In the genomic region with DNA sequence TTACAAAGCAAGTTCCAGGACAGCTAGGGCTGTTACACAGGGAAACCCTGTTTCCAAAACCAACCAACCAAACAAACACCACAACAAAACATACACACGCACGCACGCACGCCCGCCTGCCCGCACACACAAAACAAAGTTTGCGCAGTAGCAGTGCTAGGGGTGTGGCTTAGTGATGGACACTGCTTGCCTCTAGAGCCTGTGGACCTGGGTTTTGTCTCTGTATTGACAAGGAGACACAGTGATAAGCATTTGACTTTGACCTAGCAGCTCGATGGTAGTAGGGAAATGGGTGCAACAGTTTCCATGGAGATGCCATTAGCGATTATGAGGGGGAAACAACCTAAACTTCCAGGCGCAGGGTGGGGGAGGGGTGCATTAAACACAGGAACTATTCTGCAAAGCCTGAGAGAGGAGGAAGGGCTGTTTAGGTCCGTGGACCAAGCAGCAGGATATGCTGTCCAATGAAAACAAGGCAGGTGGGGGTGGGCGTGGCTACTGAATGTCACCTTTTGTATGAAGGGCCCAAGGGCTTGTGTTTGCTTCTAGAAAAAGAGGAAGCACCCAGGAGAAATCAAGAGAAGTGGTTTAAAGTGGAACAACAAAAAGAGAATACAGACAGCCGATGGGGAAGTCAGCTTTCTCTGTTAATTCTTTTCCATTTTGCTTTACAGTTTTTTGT, we compare ENCODE assay signal across 1 mouse cellular context.
TF ChIP-seq lines count a peak whose summit lies in the region.

No protein-coding gene starts in this region.

TF ChIP-seq in MEL, 35 proteins besides CTCF, POLR2A, EP300 and RAD21 (continued from another document):
- no peak for TF ChIP-seq MYB (IDR thresholded peaks at IDR 0.05; ENCODE audit: low read depth, low read length)
- peak; percentile 70 for TF ChIP-seq MXI1 (IDR thresholded peaks at IDR 0.05; ENCODE audit: low read depth, low read length)
- peak; percentile 46; the same call in 1 of the 2 replicates for TF ChIP-seq ELF1 (IDR thresholded peaks at IDR 0.05; ENCODE audit: low read depth, low read length)
- 0 out of 2 replicates have a peak, but pooled peaks have one; percentile 24 for TF ChIP-seq ZNF384 (IDR thresholded peaks at IDR 0.05; ENCODE audit: low read depth, low read length)
- TF ChIP-seq BHLHE40 (IDR thresholded peaks at IDR 0.05; ENCODE audit: borderline replicate concordance, low read depth, low read length), result 0 out of 2 replicates have a peak, but pooled peaks have one; percentile 29
- peak; percentile 69 for TF ChIP-seq RCOR1 (IDR thresholded peaks at IDR 0.05; ENCODE audit: low read depth, low read length)
- no peak for TF ChIP-seq USF1 (IDR thresholded peaks at IDR 0.05; ENCODE audit: low read depth, low read length)
- no peak for TF ChIP-seq ZKSCAN1 (IDR thresholded peaks at IDR 0.05; ENCODE audit: low read depth, low read length)
TF ChIP-seq in MEL: peak in this region for 12.
